Mouse (Mus musculus) limb, embryonic 12.5 days (tissue): ENCODE measurements around the gene Ice2. TPM values are rescaled to one million over a fixed set of nuclear protein-coding genes. Genes with fewer than 3 reads are reported as not detected.

Experiments
- ATAC-seq: fragments of 200-750 bp; cut with Nextera tagmentation; 2 replicates; pipeline ENCODE4 v1.8.0; 2017; ENCODE audit warnings: low read depth, moderate TSS enrichment; ENCODE audit not compliant: insufficient number of reproducible peaks, insufficient read depth, low FRiP score, low TSS enrichment
- H3K27ac ChIP-seq: fragments of 300-500 bp; sonication (generic); 2 replicates; pipeline ENCODE4 v1.5.1; 2016; ENCODE audit warnings: mild to moderate bottlenecking, moderate library complexity
- H3K27me3 ChIP-seq: fragments of 300-500 bp; sonication (generic); 2 replicates; pipeline ENCODE4 v1.6.1; 2016; ENCODE audit warnings: mild to moderate bottlenecking, moderate library complexity
- H3K36me3 ChIP-seq: fragments of 300-500 bp; sonication (generic); 2 replicates; pipeline ENCODE4 v1.6.1; 2016; ENCODE audit warnings: mild to moderate bottlenecking, moderate library complexity
- H3K4me1 ChIP-seq: fragments of 300-500 bp; sonication (generic); replicated peaks from 2 replicates; pipeline ENCODE4 v1.6.1; 2016
- H3K4me2 ChIP-seq: fragments of 300-500 bp; sonication (generic); 2 replicates; pipeline ENCODE4 v1.6.1; 2016; ENCODE audit warnings: mild to moderate bottlenecking, moderate library complexity
- H3K4me3 ChIP-seq: fragments of 300-500 bp; sonication (generic); replicated peaks from 2 replicates; pipeline ENCODE4 v1.5.1; 2016; ENCODE audit warnings: mild to moderate bottlenecking
- H3K9ac ChIP-seq: fragments of 300-500 bp; sonication (generic); replicated peaks from 2 replicates; pipeline ENCODE4 v1.6.1; 2016; ENCODE audit warnings: mild to moderate bottlenecking, moderate library complexity
- H3K9me3 ChIP-seq: fragments of 300-500 bp; sonication (generic); 2 replicates; pipeline ENCODE4 v1.6.1; 2016; ENCODE audit warnings: mild to moderate bottlenecking, moderate library complexity
- WGBS: fragments of 180-500 bp; shearing (Covaris S2); methylation state at CpG from one replicate; pipeline ENCODE4 v1.1.7; 2016; 5-methylcytosine and 5-hydroxymethylcytosine counted together
- microRNA-seq: library from miRNA; unstranded; fragments of <30 nt; microRNA quantifications from one replicate; pipeline ENCODE4, GENCODE M21; 2017
- polyA plus RNA-seq: library from polyadenylated mRNA; unstranded; fragments of >200 nt; fragmentation: Nextera tagmentation; extraction: Ambion mirVana; gene quantifications from 2 replicates; pipeline ENCODE4 v1.2.1, GENCODE M21; 2016

Gene Ice2
- polyA plus RNA-seq, 1 experiment from 2014 or later = 25.1 TPM

GRCm38 (mm10) chr9:69477824-69478222 lies 80.1 kb downstream of the Ice2 start:
- no peak for ATAC-seq
- no peak overlapping the region for H3K27ac ChIP-seq
- H3K9ac ChIP-seq = no peak overlapping the region

GRCm38 (mm10) chr9:69480344-69480743 lies 82.6 kb downstream of the Ice2 start:
- H3K36me3 ChIP-seq = peaks cover 18% of the 10 kb centered on the region; the same call in 1 of the 2 replicates
- no peaks in the 10 kb centered on the region for H3K9me3 ChIP-seq
- peaks cover 25% of the 10 kb centered on the region for H3K4me1 ChIP-seq
- peaks cover 45% of the 10 kb centered on the region for H3K27me3 ChIP-seq
- ATAC-seq = no peak
- H3K9ac ChIP-seq = no peak overlapping the region
- no peak overlapping the region for H3K4me2 ChIP-seq
- WGBS = 0% methylated on average over 1 of the region's 1 CpGs
- H3K4me3 ChIP-seq = no peak overlapping the region
- no peak overlapping the region for H3K27ac ChIP-seq

More at GRCm38 (mm10) chr9:69477824-69478222, 80.1 kb downstream of the Ice2 start:
- H3K36me3 ChIP-seq = peaks cover 8% of the 10 kb centered on the region; the same call in 1 of the 2 replicates
- no peak overlapping the region for H3K4me2 ChIP-seq
- H3K4me1 ChIP-seq = peaks cover 19% of the 10 kb centered on the region
- peaks cover 21% of the 10 kb centered on the region for H3K27me3 ChIP-seq
- no peak overlapping the region for H3K4me3 ChIP-seq
- H3K9me3 ChIP-seq = no peaks in the 10 kb centered on the region
- WGBS = 54% methylated on average over 6 of the region's 6 CpGs

Small RNA genes lying within 50 kb of the gene (microRNA-seq; reads per million reads assigned to microRNA genes)
- 1.6 reads per million for gene Mir3109

Other genes with a start within 250 kb of the Ice2 start
- gene Anxa2, start 55.7 kb downstream of the Ice2 start, polyA plus RNA-seq = 261 and 301 TPM in 2 replicates